Mouse (Mus musculus): ENCODE results near the gene Uggt2.

The Uggt2 gene

GRCm38 (mm10) chr14:118980358-118980757 is 118.9 kb downstream of the Uggt2 start:
- no peak for DNase-seq

- DNase-seq: no peak
These were observed 119.5 kb downstream of the Uggt2 start for GRCm38 (mm10) chr14:118979571-118980325.

- no peak for DNase-seq
These were observed 122.0 kb downstream of the Uggt2 start for GRCm38 (mm10) chr14:118977136-118977816.

DNA sequence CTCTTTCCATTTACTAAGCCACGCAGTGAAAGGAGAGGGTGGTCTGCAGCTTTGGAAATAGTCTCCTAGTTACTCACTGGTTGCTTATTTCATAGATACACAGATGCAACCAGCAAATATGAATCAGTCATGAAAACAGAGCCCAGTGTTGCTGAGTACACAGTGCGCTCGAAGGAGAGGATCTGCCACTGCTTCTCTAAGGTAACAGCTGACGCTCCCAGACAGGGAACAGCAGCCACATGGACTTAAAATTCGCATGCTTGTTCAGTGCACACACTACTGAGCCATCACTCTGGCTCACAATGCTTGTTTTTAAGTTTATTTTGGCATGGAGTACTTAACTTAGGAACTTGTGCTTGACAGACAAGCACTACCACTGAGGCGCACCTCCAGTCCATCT is 127.0 kb downstream of the Uggt2 start:
- no peak for DNase-seq

- DNase-seq: no peak
These were observed 131.6 kb downstream of the Uggt2 start for GRCm38 (mm10) chr14:118967646-118968045.

DNA sequence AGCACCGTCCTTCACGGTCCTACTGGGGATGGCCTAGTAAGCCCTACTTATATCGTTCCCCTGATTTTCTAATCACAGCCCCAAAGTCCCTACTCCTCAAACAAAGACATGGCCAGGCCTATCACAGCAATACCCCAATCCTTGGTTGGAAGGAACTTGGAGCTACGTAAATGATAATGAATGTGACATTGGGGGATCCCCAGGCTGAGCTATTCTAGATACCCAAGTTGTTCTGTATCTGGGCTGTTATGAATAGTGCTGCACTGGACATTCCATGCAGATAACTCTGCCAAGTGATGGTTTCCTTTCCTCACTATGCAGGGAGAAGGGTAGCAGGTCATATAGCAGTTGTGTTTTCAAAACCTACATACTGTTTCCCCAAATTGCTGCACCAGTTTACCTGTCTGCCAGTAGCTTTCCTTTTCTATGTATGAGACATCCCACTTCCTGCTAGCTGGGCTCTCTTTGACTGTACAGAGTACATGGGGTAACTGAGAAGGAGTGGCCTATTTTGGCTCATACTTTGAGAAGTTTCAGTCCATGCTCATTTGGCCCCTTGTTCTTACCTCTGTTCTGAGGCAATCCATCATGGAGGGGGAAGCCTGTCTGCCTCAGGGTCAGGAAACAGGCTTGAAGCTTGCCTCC is 133.8 kb downstream of the Uggt2 start:
- no peak for DNase-seq

GRCm38 (mm10) chr14:118958010-118958409 is 141.2 kb downstream of the Uggt2 start:
- DNase-seq: no peak

DNA sequence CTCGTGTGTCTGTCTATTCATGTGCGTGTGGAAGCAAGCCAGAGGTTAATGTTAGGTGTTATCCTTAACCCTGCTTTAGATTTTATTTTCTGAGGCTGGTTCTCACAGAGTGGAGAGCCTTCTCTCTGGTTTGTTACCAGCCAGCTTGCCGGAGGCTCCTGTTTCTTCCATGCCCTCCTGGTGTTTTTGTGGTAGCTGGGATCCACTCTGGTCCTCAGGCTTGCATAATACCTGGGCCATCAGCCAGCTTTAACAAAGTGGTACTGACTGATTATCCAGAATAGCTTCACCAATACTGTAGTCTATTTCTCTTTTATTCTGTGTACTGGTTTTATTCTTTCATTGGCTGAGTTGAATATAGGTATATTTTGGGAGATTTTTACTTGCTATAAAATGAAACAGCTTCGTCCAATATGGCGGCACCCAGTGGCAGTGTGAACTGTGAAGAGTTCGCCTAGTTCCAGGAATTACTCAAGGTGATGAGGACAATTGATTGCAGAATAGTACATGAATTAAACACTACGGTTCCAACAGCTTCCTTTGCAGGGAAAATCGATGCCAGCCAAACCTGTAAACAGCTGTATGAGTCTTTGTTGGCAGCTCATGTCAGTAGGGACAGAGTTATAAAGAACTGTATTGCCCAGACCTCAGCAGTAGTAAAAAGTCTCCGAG is 147.2 kb downstream of the Uggt2 start:
- no peak for DNase-seq

- DNase-seq: no peak
These were observed 150.4 kb downstream of the Uggt2 start for GRCm38 (mm10) chr14:118948841-118949240.

DNA sequence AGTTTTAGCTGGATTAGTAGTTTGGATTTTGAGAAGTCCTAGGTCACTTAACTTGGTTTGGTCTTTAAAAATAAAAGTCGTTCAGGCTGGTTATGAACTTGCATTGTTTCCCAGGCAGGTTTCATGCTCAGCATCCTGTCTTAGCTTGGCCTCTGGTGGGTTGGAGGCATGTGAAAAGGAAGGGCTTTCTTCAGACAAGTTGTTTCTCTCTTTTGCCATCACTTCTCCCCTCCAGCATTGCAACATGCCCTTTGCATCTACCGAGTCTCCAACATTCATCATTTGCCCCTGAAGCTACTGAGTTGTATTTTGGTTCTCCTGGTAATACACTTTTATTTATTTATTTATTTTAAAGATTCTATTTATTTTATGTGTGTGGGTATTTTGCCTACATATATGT is 154.5 kb downstream of the Uggt2 start:
- no peak for DNase-seq

GRCm38 (mm10) chr14:118942076-118942475 is 157.2 kb downstream of the Uggt2 start:
- no peak for DNase-seq

DNA sequence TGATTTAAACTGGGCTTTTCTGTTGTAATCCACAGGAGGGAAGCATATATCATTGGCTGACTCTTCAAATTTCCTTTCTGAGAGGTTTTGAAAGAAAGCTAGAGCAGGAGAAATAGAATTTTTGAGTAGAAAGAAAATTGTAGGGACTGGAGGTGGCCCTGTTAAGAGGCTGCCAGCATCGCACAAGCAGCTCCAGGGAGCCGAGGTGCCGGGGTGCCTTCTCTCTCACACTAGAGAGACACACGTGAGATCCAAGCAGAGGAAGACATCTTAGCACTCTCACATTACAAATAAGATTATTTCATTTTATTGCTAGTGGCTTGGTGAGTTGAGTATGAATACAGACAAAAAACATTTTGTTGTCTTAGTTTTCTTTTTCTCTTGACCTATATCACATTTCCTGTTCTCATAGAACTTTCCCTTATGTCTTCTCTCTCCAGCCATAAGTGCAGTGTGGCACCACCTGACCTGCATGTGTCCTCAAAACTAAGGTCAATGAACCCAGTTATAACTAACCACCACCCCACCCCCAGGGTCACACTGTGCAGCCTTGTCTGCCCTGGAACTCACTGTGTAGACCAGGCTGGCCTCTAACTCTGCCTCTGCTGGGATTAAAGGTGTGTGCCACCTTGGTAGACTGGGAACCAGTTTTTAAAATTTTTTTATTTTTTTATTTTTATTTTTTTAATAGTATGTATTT is 158.3 kb downstream of the Uggt2 start:
- DNase-seq: no peak

- DNase-seq: no peak
These were observed 160.7 kb downstream of the Uggt2 start for GRCm38 (mm10) chr14:118938551-118938950.

- peak; percentile 99 for DNase-seq
These were observed 161.4 kb downstream of the Uggt2 start, which contains the start of gene Dnajc3 for GRCm38 (mm10) chr14:118937533-118938492. Gene Dnajc3 (plus strand): TSS chr14:118937976.

- DNase-seq: no peak
These were observed 162.3 kb downstream of the Uggt2 start for GRCm38 (mm10) chr14:118936952-118937351.

DNA sequence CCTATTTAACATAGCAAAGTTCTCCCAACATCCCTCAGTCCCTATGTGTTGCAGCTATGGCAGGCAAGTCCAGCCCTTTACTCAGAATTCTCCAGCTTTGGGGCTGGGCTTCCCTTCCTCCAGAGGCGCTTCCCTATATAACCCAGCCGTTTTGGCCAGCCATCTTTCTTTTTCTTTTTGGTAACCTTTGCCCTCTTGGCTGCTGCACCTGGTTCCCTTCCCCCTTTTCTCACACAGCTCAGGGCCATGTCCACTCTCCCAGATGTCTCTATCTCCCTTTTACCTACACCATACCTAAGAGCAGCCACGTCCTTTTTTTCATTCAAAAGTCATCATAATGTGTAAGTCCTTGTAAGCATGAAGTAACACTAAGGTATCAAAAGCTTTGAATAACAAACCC is 163.0 kb downstream of the Uggt2 start:
- DNase-seq: no peak

All from right cerebral cortex, postnatal 4 days (tissue).